Mouse (Mus musculus) hindbrain, postnatal 0 days (tissue): Measurements from ENCODE around the gene Plcxd3. TPM values are rescaled to one million over a fixed set of nuclear protein-coding genes. Genes with fewer than 3 reads are reported as not detected.
"Not testable (repeated sequence)": the region's sequence is repeated elsewhere in the genome, so short reads cannot be mapped to it uniquely, and the experiment has no call there.

Source experiments
- ATAC-seq: fragments of 200-750 bp; cut with Nextera tagmentation; 2 replicates; pipeline ENCODE4 v1.8.0; 2017; ENCODE audit warnings: mild to moderate bottlenecking, moderate TSS enrichment, moderate library complexity
- DNase-seq: peaks from one replicate; pipeline ENCODE4 v3.0.0-alpha.2; 2015; ENCODE audit warnings: low spot score
- H3K27ac ChIP-seq: fragments of 300-500 bp; sonication (generic); 2 replicates; pipeline ENCODE4 v1.5.1; 2014; ENCODE audit warnings: mild to moderate bottlenecking
- H3K27me3 ChIP-seq: fragments of 300-500 bp; sonication (generic); 2 replicates; pipeline ENCODE4 v1.6.1; 2014; ENCODE audit warnings: low read length, mixed read lengths; ENCODE audit not compliant: insufficient read depth
- H3K36me3 ChIP-seq: fragments of 300-500 bp; sonication (generic); 2 replicates; pipeline ENCODE4 v1.6.1; 2014; ENCODE audit warnings: low read length, mixed read lengths; ENCODE audit not compliant: insufficient read depth
- H3K4me1 ChIP-seq: fragments of 300-500 bp; sonication (generic); 2 replicates; pipeline ENCODE4 v1.6.1; 2014; ENCODE audit warnings: antibody characterized with exemption, low read length, mixed read lengths; ENCODE audit not compliant: insufficient read depth
- H3K4me2 ChIP-seq: fragments of 300-500 bp; sonication (generic); 2 replicates; pipeline ENCODE4 v1.6.1; 2014; ENCODE audit warnings: low read depth, mild to moderate bottlenecking, low read length, moderate library complexity, mixed read lengths
- H3K4me3 ChIP-seq: fragments of 300-500 bp; sonication (generic); 2 replicates; pipeline ENCODE4 v1.5.1; 2014; ENCODE audit warnings: low read length
- H3K9ac ChIP-seq: fragments of 300-500 bp; sonication (generic); replicated peaks from 2 replicates; pipeline ENCODE4 v1.6.1; 2014; ENCODE audit warnings: mild to moderate bottlenecking, low read length, moderate library complexity, mixed read lengths
- H3K9me3 ChIP-seq: fragments of 300-500 bp; sonication (generic); 2 replicates; pipeline ENCODE4 v1.6.1; 2016; ENCODE audit warnings: low read length, mixed read lengths
- CTCF ChIP-seq: IDR thresholded peaks from 2 replicates; pipeline ENCODE4 v1.5.1; 2016; ENCODE audit warnings: antibody characterized with exemption, control low read depth, low read depth
- WGBS: fragments of 180-500 bp; shearing (Covaris S2); extraction: QIAGEN DNeasy Blood & Tissue Kit; methylation state at CpG from one replicate; pipeline ENCODE4 v1.1.7; 2014; 5-methylcytosine and 5-hydroxymethylcytosine counted together
- polyA plus RNA-seq: library from polyadenylated mRNA; unstranded; fragments of >200 nt; fragmentation: Nextera tagmentation; extraction: Ambion mirVana; gene quantifications from 2 replicates; pipeline ENCODE4 v1.2.1, GENCODE M21; 2015
- total RNA-seq: library from RNA; depleted of rRNA; stranded (reverse); fragments of >200 nt; gene quantifications from 2 replicates; pipeline ENCODE4 v1.2.3, GENCODE M21; 2014

The Plcxd3 gene
- total and polyA plus RNA-seq, 2 experiments from 2014 or later: 56.7 to 89.4 TPM

- no peak overlapping the region for H3K9ac ChIP-seq
- H3K27me3 ChIP-seq: no peaks in the 10 kb centered on the region
- H3K4me3 ChIP-seq: no peak overlapping the region
- TF ChIP-seq CTCF: no peak
- DNase-seq: no peak
- no peak overlapping the region for H3K4me2 ChIP-seq
- H3K4me1 ChIP-seq: no peaks in the 10 kb centered on the region
- WGBS: 81% methylated on average over 1 of the region's 1 CpGs
- no peak for ATAC-seq
- H3K9me3 ChIP-seq: no peaks in the 10 kb centered on the region
- H3K27ac ChIP-seq: no peak overlapping the region
- H3K36me3 ChIP-seq: no peaks in the 10 kb centered on the region
These were observed 139.4 kb downstream of the Plcxd3 start for GRCm38 (mm10) chr15:4514724-4515123.

- no peaks in the 10 kb centered on the region for H3K9me3 ChIP-seq
- no peak overlapping the region for H3K4me2 ChIP-seq
- H3K27ac ChIP-seq: no peak overlapping the region
- 58% methylated on average over 3 of the region's 3 CpGs for WGBS
- H3K4me1 ChIP-seq: no peaks in the 10 kb centered on the region
- no peak overlapping the region for H3K9ac ChIP-seq
- no peak for TF ChIP-seq CTCF
- no peak for ATAC-seq
- DNase-seq: no peak
- H3K36me3 ChIP-seq: no peaks in the 10 kb centered on the region
- H3K4me3 ChIP-seq: no peak overlapping the region
- H3K27me3 ChIP-seq: no peaks in the 10 kb centered on the region
These were observed 149.3 kb downstream of the Plcxd3 start for GRCm38 (mm10) chr15:4524598-4524997.

- Histone ChIP-seq H3K9ac (no peak overlapping the region), H3K9me3 (no peaks in the 10 kb centered on the region), H3K27ac (no peak overlapping the region), H3K4me1 (no peaks in the 10 kb centered on the region), H3K4me2 (no peak overlapping the region), H3K27me3 (no peaks in the 10 kb centered on the region), H3K4me3 (no peak overlapping the region), H3K36me3 (no peaks in the 10 kb centered on the region)
- TF ChIP-seq CTCF: no peak
- ATAC-seq: no peak
- 93% methylated on average over 2 of the region's 2 CpGs for WGBS
- no peak for DNase-seq
These were observed 158.4 kb downstream of the Plcxd3 start for GRCm38 (mm10) chr15:4533700-4534099.

GRCm38 (mm10) chr15:4559121-4559520, 183.8 kb downstream of the Plcxd3 start:
- no peaks in the 10 kb centered on the region for H3K27me3 ChIP-seq
- H3K36me3 ChIP-seq: no peaks in the 10 kb centered on the region
- H3K4me3 ChIP-seq: no peak overlapping the region
- H3K9ac ChIP-seq: no peak overlapping the region
- WGBS: 72% methylated on average over 5 of the region's 5 CpGs
- no peaks in the 10 kb centered on the region for H3K9me3 ChIP-seq
- no peak for TF ChIP-seq CTCF
- ATAC-seq: no peak
- no peak overlapping the region for H3K4me2 ChIP-seq
- H3K27ac ChIP-seq: no peak overlapping the region
- no peak for DNase-seq
- H3K4me1 ChIP-seq: no peaks in the 10 kb centered on the region

- Histone ChIP-seq H3K27ac (no peak overlapping the region), H3K4me1 (no peaks in the 10 kb centered on the region), H3K4me2 (no peak overlapping the region), H3K36me3 (no peaks in the 10 kb centered on the region), H3K4me3 (no peak overlapping the region), H3K9ac (no peak overlapping the region), H3K9me3 (no peaks in the 10 kb centered on the region), H3K27me3 (no peaks in the 10 kb centered on the region)
- WGBS: 55% methylated on average over 6 of the region's 6 CpGs
- TF ChIP-seq CTCF: no peak
- ATAC-seq (no peak), DNase-seq (peak; percentile 11)
These were observed 186.2 kb downstream of the Plcxd3 start for GRCm38 (mm10) chr15:4561431-4561970.

- ATAC-seq, H3K4me1 ChIP-seq: not testable (repeated sequence)
These were observed 220.2 kb downstream of the Plcxd3 start for GRCm38 (mm10) chr15:4595521-4595920.

GRCm38 (mm10) chr15:4598661-4599060, 223.4 kb downstream of the Plcxd3 start:
- not testable (repeated sequence) for H3K36me3 ChIP-seq, H3K27me3 ChIP-seq, H3K4me2 ChIP-seq, H3K4me1 ChIP-seq, DNase-seq, ATAC-seq, H3K27ac ChIP-seq, H3K4me3 ChIP-seq, H3K9ac ChIP-seq, H3K9me3 ChIP-seq
- WGBS: 90% methylated on average over 8 of the region's 8 CpGs

More at GRCm38 (mm10) chr15:4595521-4595920, 220.2 kb downstream of the Plcxd3 start:
- 91% methylated on average over 8 of the region's 8 CpGs for WGBS
- H3K9ac ChIP-seq, H3K36me3 ChIP-seq, H3K4me3 ChIP-seq, DNase-seq, H3K27me3 ChIP-seq, H3K9me3 ChIP-seq, H3K4me2 ChIP-seq, H3K27ac ChIP-seq: not testable (repeated sequence)

GRCm38 (mm10) chr15:4599331-4599730, 224.0 kb downstream of the Plcxd3 start:
- H3K4me2 ChIP-seq, H3K36me3 ChIP-seq, DNase-seq, ATAC-seq, H3K9ac ChIP-seq, H3K4me1 ChIP-seq, H3K4me3 ChIP-seq, H3K27ac ChIP-seq, H3K27me3 ChIP-seq, H3K9me3 ChIP-seq: not testable (repeated sequence)
- WGBS: 88% methylated on average over 8 of the region's 8 CpGs
